Mouse (Mus musculus) right cerebral cortex, postnatal 4 days (tissue): ENCODE data around the gene Lin7b.
"Not testable (repeated sequence)": the region's sequence is repeated elsewhere in the genome, so short reads cannot be mapped to it uniquely, and the experiment has no call there.

Experiments
- DNase-seq: peaks from one replicate; pipeline ENCODE4 v3.0.0-alpha.2; 2022

Lin7b gene

DNA sequence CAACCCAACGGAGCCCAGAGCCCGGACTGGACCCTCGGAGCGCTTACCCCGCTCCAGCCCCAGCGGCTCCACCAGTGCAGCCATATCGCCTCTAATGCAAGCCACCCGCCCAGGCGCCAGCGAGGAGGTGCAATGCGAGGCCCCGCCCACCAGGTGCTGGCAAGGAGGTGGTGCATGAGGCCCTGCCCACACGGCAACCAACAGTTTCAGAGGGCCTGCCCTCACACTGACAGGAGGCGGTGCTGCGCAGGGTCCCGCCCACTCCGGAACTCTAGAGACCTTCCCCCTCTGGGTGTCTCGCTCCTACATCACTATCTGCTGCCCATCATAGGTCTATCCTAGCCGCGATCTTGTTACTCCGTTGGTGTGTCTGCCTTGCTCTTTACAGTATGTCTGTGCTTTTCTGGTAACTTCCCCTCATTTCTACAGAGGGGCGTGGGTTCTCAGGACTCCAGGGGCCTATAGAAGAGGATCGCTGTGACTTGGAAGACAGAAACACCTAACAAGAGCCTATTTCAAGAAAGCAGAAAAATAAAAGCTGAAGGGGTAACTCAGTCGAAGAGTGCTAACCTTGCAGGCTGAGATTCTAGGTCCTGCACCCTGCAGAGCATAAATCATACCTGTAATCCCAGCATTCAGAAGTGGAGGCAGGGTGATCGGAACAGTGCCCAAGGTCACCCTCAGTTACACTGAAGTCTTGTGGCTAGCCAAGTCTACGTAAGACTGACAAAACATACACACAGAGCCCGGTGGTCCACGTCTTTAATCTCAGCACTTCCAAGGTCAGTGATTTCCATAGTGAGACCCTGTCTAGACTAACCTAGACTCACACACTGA lies at the start of gene Lin7b:
Lin7b (minus strand) TSS at position 109 of the 837 bp plus-strand sequence.
- DNase-seq: peak; percentile 81

DNA sequence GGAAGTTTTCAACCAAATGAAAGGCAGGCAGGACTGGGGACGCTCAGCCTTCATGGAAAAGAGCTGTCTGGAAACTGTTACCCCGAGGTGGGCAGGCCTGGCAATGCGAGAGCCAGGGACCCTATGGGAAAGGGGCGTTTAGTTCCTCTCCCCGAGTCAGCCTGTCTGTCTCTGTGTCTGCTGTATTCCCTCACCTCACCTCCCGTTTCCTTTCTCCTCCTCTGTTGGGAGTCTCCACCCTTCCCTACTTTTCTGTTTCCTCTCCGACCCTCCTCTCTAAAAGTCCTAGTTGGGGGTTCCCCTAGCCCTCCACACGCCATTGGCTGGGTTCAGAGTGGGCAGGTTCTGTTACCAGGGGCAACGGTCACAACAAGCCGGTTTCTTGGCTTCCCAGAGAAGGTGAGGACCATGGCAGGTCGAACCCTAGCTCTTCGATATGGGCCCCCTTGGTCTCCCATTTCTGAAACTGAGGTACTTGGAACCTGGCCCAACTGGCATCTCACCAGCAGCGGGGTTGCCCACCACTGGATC lies 47.6 kb upstream of the Lin7b start:
- no peak for DNase-seq

DNA sequence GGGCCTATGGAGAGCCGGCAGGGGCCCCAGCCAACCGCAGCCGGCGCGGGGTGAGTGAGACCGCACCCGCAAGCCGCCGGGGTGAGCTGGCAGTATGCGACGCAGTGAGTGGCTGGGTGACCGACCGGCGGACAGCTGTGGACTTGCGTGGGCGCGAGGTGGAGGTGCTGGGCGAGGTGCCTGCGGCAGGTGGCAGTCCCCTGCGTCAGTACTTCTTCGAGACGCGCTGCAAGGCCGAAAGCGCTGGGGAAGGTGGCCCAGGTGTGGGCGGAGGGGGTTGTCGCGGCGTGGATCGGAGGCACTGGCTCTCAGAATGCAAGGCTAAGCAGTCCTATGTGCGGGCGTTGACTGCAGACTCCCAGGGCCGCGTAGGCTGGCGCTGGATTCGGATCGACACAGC lies 45.3 kb upstream of the Lin7b start:
- DNase-seq: no peak

DNA sequence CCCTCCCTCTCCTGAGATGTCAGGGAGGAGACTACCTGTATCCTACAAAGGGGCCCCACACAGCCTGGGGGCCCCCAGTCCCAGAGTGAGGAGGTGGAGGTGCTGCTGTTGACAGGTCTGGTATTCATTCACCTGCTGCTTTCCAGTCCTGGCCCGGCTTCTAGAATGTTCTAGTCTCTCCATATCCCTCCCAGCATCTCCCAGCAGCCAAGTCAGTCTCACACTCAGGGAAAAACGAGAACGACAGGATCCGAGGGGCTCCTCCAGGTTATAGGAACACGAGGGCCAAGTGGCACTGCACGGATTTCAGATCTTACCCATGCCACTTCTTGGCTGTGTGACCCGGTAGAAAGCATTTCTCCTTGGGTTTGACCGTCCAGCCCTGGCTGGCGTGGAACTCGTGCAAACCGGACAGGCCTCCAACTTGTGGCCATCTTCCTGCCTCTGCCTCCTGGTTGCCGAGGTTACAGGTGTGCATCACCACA lies 44.4 kb upstream of the Lin7b start:
- DNase-seq: no peak

DNA sequence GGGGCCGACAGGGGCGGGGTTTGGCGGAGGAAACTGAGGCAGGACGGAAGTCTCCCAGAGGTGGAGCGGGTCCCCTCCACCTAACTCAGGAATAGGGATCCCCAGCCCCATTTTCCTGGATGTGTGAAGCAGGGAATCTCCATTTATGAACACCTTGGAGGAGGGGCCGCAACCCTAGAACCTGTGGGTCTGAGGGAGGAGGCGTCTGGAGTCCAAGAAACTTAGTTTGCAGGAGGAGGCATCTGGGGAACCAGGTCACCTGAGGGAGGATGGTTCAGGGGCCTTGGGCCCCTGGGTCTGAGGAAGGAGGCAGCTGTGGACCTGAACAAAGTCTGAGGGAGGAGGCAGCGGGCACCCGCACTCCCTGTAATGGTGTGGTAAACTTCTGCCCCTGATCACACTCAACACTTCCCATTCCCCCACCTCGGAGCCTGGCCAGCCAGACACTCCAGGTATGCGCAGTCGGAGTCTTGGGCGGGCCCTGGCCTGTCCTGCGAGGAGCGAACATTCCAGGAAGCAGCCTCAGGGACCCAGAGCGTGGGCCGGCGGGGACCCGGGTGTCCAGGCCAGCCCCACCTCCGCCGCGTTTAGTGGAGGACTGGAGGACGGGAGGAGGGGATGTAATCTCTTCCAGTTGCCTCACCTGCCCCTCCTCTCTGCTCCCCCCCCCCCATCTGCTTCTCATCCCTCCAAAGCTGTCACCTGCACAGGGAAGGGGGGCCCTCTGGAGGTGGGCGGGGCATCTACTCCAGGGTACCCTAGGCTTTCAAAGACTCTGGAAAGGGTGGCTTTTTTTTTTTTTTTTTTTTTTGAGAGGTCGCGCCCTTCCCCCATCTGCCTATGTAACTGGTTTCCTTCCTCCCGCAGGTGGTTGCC lies 43.7 kb upstream of the Lin7b start:
- no peak for DNase-seq

DNA sequence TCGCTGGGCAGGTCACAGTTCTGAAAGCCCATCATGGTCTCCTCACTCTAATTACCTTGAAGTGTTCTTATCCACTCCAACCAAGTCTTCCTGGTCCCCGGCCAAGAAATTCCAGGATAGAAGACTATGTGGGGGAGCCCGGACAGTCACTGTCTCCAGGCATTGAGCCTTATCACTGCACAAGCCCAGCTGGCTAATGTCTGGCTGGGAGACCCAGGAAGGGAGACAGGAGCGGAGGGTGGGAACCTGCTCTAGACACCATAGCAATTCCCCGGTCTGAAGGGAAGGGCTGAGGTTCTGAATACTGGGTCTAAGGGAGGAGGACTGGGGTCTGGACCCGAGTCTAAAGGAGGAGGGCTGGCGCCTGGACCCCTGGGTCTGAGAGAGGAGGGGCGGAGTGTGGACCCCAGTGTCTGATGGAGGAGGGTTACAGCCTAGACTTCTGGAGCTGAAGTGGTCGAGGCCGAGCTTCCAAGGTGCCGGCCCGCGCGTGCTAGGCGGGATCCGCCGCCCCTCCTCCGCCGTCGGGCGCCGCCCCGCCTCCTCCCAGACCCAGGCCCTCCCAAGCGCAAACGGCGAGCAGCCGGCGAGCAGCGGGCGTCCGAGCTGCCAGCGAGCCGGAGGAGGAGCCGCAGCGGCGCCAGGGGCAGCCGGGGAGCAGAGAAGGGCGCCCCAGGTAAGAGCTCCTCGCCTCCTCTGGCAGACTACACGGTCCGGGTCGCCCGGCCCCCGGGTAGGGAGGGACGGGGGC lies 42.9 kb upstream of the Lin7b start, which contains the start of gene Ntf5:
Ntf5 (plus strand) TSS at position 583 of the 751 bp plus-strand sequence.
- DNase-seq: no peak

DNA sequence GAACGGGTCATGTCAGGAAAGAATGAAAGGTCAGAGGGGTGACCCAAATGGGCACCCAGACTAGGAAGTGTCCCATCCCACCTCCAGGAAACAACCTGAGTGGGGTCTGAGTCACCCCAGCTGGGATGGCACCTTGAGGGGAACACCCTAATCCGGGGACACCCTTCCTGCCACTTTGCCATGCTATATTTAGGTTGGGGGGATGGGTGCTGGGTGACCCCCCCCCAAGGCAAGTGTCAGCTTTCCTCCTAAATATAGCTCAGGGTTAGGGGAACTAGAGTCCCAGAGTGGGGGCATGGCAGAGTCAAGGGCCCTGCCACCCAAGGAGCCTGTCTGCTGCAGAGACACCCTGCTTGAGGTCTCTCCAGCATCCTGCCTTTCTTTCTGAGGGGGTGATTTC lies 42.0 kb upstream of the Lin7b start:
- no peak for DNase-seq

DNA sequence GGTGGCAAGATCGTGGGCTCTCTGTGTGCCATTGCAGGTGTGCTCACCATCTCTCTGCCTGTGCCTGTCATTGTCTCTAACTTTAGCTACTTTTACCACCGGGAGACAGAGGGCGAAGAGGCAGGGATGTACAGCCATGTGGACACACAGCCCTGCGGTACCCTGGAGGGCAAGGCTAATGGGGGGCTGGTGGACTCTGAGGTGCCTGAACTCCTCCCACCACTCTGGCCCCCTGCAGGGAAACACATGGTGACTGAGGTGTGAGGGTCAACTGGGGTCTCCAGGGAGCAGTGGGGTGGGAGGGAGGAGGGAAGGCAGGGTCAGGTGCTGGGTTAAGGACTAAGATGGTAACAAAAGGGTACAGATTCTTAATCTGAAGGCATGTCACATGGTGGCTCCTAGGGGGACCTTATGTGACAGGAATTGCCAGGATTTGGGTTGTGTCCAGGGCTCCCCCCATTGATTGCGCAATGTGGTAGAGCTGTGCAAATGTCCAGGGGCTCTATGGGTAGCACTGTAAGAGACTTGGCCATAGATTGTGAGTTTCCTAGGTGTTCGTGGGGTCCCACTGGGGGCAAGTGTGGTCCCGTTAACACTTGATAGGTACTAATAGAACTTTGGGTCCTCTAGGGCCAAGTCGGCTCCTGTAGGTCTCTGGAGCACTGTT lies 39.2 kb upstream of the Lin7b start:
- no peak for DNase-seq

DNA sequence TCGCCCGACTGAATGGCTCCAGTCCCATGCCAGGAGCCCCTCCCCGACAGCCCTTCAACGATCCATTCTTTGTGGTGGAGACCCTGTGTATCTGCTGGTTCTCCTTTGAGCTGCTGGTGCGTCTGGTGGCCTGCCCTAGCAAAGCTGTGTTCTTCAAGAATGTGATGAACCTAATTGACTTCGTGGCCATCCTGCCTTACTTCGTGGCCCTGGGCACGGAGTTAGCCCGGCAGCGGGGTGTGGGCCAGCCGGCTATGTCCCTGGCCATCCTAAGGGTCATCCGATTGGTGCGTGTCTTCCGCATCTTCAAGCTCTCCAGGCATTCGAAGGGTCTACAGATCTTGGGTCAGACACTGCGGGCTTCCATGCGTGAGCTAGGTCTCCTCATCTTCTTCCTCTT lies 38.6 kb upstream of the Lin7b start:
- no peak for DNase-seq

DNA sequence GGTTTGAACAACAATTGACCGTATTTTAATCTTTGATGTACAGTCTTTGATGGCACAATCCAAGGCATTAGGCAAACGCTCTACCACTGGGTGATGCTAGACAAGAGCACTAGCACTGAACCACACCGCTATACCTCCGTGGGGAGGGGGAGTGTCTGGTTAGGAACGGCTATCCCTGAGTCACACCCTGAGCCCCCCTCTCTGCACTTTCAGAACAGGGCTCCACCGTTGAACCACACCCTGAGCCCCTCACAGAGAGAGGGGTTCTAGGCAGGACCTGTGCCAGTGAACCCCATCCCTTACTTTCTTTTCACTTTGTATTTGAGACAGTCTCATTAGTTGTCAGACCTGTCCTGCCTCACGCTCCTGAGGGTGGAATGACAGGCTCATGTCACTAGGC lies 38.0 kb upstream of the Lin7b start:
- DNase-seq: no peak

DNA sequence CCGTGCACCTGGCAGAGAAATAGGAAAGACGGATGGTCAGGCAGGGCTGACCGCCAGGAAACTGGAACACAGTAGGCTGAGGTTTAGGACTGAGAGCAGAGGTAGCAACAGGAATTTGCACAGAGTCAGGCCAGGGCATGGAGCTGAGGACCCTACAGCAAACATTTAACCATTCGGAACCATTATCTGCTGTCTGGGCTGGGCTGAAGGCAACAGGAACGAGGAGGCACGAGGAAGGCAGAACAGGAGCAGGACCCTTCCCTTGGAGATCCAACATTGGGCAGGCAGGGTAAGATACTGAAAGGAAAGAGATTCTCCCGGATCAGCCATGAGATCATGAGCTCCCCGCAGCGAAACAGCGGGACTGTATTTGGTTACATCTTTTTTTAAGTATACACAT lies 37.5 kb upstream of the Lin7b start:
- no peak for DNase-seq

DNA sequence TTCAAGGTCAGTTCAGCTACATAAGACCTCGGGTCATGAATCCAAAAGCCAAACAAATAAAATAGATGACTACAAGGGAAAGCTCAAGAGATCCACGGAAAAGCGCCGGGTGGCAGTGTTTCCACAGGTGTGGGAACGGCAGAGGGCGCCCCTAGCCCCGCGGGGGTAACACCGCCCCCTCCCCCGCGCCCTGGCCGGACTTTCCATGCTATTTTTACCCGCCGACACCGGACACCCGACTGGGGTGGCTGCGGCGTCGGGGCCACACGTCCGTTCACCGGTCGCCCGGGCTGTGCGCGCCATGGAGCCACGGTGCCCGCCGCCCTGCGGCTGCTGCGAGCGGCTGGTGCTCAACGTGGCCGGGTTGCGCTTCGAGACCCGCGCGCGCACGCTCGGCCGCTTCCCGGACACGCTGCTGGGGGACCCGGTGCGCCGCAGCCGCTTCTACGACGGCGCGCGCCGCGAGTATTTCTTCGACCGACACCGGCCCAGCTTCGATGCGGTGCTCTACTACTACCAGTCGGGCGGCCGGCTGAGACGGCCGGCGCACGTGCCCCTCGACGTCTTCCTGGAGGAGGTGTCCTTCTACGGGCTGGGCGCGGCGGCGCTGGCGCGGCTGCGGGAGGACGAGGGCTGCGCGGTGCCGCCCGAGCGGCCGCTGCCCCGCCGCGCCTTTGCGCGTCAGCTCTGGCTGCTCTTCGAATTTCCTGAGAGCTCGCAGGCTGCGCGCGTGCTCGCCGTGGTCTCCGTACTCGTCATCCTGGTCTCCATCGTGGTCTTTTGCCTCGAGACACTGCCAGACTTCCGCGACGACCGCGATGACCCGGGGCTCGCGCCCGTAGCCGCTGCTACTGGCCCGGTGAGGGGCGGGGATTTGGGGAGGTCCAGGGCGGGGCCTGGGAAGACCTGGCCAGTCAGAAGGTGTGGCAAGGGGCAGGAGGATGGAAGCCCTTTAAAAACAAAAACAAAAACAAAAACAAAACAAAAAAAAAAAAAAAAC lies 36.1 kb upstream of the Lin7b start:
- no peak for DNase-seq

DNA sequence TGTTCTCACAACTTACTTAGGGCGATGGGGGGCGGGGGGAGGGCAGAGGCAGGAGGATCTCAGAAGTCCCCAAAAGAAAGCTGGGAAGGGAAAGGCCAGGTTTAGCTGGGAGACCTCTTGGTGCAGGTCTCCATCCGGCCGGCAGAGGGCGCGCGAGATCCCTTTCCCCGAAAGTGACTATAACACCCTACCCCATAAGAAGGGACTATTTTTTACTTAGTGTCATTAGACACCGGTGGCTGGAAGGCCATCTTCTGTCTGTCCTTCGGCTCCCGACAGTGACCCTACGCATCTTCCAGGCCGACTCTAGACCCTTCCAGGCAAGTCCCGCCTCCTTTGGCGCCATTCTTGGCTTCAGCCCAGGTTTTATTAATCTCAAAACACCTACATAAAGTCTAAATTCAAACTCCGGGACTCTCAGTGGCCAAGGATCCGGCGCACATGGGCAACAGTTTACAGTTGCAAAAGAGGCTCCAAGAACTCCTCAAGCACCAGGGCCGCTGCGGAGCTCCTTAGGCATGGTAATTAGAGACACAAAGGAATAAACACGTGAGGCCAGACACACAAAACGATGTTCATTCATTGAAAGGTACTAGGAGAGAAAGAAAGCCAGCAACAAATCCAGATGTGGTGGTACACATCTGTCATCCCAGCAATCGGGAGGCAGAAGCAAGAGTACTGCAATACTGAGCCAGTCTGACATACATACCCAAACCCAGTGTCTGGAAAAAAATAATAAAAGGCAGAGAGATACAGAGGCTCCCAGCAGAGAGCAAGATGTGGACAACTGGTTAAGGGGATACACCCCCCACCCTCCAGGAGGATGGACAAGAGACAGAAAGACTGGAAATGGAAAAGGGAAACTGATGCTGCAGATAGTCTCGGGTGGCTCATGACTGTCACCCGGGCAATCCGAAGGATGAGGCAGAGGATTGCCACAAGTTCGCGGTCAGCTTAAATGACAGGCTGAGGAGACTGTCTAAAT lies 35.0 kb upstream of the Lin7b start, which contains the start of gene Kcna7:
Kcna7 (plus strand) TSS at position 563 of the 985 bp plus-strand sequence.
- DNase-seq: peak; percentile 67

DNA sequence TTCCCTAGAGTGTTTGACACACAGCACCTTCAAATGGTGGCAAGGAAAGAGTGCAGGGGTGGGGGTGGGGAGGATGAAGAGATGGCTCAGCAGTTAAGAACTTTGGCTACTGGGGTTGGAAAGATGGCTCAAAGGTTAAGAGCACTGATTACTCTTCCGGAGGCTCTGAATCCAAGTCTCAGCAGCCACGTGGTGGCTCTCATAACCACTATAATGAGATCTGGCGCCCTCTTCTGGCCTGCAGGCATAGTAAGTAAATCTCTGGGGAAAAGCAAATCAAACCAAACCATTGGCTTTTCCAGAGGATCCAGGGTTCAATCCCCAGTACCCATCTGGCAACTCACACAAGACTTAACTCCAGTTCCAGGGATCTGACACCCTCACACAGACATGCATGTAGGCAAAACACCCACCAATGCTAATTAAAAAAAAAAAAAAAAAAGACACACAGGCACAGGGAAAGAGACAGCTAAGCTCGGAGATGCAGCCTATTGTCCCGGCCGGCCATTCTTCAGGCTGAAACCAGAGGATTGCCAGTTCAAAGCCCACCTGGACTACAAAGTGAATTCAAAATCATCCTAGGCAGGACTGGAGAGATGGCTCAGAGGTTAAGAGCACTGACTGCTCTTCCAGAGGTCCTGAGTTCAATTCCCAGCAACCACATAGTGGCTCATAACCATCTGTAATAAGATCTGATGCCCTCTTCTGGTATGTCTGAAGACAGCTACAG lies 33.3 kb upstream of the Lin7b start:
- DNase-seq: peak; percentile 68

DNA sequence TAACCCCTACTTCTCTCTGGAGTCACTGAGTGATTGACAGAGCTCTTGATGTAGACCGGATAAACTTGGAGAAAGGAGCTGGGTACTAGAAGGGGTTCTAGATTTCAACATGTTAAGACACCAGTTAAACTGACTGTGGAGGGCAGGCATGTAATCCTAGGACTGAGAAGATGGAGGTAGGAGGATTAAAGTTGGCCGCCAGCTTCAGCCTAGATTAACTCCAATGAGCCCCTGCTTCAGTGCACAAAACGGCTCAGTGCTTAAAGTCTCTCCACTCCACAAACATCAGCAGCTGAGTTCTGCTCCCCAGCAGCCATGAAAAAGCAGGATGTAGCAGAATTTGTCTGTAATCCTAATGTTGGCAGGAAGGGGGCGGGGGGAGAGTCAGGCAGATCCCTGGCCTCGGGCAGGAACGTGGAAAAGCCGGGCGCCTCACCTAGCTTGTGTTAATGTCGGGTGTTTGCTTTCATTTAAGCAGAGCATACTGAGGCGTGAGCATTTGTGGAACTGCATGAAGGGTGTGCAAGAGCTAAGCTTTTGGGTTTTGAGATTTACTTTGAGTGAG lies 31.2 kb upstream of the Lin7b start:
- no peak for DNase-seq

DNA sequence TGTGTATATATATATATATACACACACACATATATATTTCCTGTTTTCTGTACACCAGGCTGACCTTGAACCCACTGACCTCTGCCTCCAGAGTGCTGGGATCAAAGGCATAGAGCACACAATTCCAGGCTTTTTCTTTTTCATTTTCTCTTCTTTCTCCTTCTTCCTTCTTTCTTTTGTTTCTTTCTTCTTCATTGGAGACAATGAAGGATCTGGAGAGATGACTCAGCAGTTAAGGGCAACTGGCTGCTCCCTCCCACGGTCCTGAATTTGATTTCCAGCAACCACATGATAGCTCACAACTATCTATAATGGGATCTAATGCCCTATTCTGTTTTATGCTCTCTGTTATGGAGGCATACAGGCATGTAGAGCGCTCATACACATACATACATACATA lies 26.4 kb upstream of the Lin7b start:
- no peak for DNase-seq

DNA sequence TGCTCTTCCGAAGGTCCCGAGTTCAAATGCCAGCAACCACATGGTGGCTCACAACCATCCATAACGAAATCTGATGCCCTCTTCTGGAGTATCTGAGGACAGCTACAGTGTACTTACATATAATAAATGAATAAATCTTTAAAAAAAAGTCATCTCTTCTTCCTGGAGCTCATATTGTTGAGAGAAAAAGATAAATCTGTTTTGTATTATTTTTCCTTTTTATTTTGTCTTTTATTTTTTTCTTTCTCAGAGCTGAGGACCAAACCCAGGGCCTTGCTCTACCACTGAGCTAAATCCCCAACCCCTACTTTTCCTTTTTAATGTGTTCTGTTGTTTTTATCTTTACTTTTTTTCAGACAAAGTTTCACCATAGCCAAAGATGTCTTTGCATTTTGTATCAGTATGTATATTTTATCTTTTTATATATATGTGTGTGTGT lies 26.0 kb upstream of the Lin7b start:
- DNase-seq: not testable (repeated sequence)
